Mouse (Mus musculus): ENCODE data around the gene Ddit4.

DNA sequence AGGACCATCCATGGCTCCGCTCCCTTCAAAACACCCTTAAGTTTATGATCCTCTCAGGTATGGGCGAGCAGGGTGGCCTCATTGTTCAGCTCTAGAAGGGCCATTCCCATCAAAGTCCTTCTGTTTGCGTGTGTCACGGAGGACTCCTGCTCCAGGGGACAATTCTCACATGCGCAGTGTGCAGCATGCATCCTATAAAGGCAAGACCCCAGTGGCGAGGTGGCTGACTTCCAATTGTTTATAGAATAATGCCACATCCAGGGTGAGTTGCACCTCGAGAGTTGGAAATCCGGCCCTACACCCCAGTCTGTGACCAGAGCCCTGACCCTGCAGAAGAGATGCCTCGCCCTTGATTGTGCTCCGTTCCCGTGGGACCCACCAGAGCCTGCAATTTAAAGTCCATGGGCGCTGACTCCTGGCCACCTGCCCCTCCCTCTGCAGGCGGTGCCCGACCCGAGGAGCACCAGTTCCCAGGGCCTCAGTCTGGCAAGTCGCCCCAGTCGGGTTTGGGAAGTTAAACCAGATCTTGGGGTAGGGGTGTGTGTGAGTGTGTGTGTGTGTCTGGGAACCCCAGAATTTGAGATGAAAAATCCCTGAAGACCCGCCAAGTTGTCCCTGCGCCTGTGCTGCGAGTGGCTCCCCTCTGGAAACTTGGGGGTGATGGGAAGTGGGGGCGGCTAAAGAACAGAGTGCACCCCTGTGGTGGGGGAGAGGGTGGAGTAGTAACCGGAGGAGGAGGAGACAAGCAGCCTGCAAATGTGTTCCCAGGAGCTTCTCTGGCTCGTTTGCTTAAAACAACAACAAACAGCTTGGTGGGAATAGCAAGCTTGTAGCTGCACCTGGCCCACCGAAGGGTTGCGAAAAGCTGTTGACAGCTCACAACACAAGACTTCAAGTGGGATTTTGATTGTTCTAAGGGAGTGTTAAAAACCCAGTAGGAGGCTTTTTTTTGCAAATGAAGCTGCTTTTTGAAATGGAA lies 5.8 kb upstream of the Ddit4 start:
- TF ChIP-seq POLR2A (IDR thresholded peaks at IDR 0.05; ENCODE audit: insufficient read length, low read depth) = no peak
- TF ChIP-seq MYOG (IDR thresholded peaks at IDR 0.05; ENCODE audit: control insufficient read depth in 1 of 3, insufficient read depth in 1 of 3, insufficient read length in 2 of 3, low read depth in 2 of 3) = no peak
- TF ChIP-seq TCF3 (IDR thresholded peaks at IDR 0.05; ENCODE audit: insufficient read length, low read depth) = no peak
- TF ChIP-seq POLR2AphosphoS2 (IDR thresholded peaks at IDR 0.05; ENCODE audit: insufficient read length, low read depth) = no peak
- TF ChIP-seq USF1 (IDR thresholded peaks at IDR 0.05; ENCODE audit: low read depth) = no peak
- 0 out of 2 replicates have a peak, but pooled peaks have one; percentile 24 for TF ChIP-seq CEBPB (IDR thresholded peaks at IDR 0.05; ENCODE audit: insufficient read depth, poor library complexity, severe bottlenecking)
- no peak for TF ChIP-seq E2F4 (IDR thresholded peaks at IDR 0.05; ENCODE audit: insufficient read depth)
- TF ChIP-seq MYOD1 (IDR thresholded peaks at IDR 0.05; ENCODE audit: control insufficient read depth in 1 of 3, insufficient read length in 2 of 3, low read depth in 2 of 3) = peak in 1 of 3 experiments; percentile 20
